Mouse (Mus musculus) activated CD4-positive, CD25-positive, alpha-beta regulatory T cell, adult 9 weeks (primary cell): ENCODE measurements around the gene Nenf. TPM values are rescaled to one million over a fixed set of nuclear protein-coding genes. Genes with fewer than 3 reads are reported as not detected.

Source experiments
- polyA plus RNA-seq: library from polyadenylated mRNA; unstranded; fragments of 100-300 nt; shearing (Covaris generic); gene quantifications from one replicate; pipeline ENCODE4 v1.2.1, GENCODE M21; 2017

Gene Nenf
- 2.8 TPM for polyA plus RNA-seq

DNA sequence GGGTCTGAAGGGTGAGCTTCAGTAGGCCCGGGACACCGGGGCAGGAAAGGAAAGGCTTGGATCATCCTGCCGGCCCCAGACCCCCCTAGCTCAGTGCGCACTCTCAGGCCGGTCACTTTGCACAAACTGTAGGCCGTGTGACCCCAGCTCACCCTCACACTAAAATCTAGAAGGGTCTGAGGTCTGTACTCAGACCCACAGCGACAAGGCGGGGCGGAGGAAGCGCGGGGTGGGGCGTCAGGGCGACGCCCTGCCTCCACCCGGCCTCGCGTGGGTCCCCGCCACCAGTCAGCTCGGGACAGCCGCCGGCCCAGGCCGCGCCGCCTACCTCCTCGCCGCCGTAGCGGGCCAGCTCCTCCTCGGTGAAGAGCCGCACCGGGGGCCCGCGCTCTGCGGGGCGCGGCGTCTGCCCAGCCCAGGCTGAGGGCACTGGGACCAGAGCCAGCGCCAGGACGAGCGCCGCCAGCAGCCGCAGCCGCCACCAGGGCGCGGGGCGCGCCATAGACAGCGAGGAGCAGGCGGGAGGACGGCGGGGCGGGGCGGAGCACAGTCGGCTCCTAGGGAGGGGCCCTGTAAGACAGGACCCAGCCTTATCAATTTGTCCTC lies at the start of gene Nenf:
TSS of gene Nenf (minus strand) at position 604 of the 606 bp plus-strand sequence.

DNA sequence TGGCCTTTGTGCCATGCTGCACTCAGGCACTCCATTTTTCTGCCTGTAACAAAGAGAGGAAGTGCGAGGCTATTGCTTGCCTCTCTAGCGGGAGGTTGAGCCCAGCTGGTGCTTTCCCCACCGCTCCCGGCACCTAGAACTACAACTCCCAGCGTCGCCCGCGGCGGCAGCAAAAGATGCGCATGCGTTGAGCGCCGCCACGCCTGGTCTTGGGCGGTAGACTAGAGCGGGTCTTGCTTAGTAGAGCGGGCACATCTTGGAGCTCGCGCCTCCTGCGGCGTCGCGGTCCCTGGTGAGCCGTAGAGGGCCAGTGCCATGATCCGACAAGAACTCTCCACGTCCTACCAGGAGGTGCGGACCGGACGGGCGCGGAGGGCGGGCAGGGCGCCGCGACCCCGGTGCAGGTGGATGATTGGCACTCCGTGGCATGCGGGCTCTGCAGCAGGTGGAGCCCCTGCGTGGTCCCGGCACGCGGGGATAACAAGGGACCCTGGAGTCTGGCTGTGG lies 7.8 kb upstream of the Nenf start, which contains the start of gene Tmem206:
TSS of gene Tmem206 (plus strand) at position 187 of the 507 bp plus-strand sequence.

Other genes with a start within 250 kb of the Nenf start
- not detected for gene Batf3, start 220.3 kb downstream of the Nenf start, polyA plus RNA-seq
- gene Fam71a, start 153.4 kb downstream of the Nenf start, polyA plus RNA-seq = not detected
- gene Atf3, start 100.2 kb downstream of the Nenf start, polyA plus RNA-seq = 0.23 TPM
- gene Tmem206, start 7.7 kb upstream of the Nenf start, polyA plus RNA-seq = 29.3 TPM
- 20.7 TPM for gene Ppp2r5a, start 85.1 kb upstream of the Nenf start, polyA plus RNA-seq